In genomic region chr2:128564195-128564594, GRCm38 (mm10) we compare ENCODE assay signal across 21 mouse cellular contexts. TPM values are rescaled to one million over a fixed set of nuclear protein-coding genes. Genes with fewer than 3 reads are reported as not detected.
A peak's percentile ranks its signal among the peaks of the same experiment; 100 is the strongest.
DNase-seq lines count a peak whose midpoint lies in the region; ATAC-seq and TF ChIP-seq lines count a peak whose summit lies in the region.
"Had no signal": no experiment of that assay in that cellular context is flagged by ENCODE, and none has a peak within 500 bp of the region (broad histone marks: within the 10 kb centered on the region; RNA-seq: fewer than 3 reads in every experiment).

No protein-coding gene starts in this region.

- H3K4me2 ChIP-seq in liver, embryonic 14.5 days (ENCODE audit: low read depth), result no peak overlapping the region
- no peak overlapping the region for H3K4me2 ChIP-seq in liver, embryonic 11.5 days
- no peak overlapping the region for H3K4me2 ChIP-seq in neural tube, embryonic 15.5 days
- H3K4me2 ChIP-seq: hindbrain, embryonic 15.5 days; midbrain, embryonic 15.5 days; neural tube, embryonic 12.5 days had no signal

- no peak overlapping the region for H3K9ac ChIP-seq in heart, adult 2 months (ENCODE audit: low read depth, low read length)
- H3K9ac ChIP-seq in liver, embryonic 14.5 days (replicated peaks), result no peak overlapping the region
- no peak overlapping the region for H3K9ac ChIP-seq in liver, embryonic 11.5 days (ENCODE audit: low read depth, low read length)
- no peak overlapping the region for H3K9ac ChIP-seq in neural tube, embryonic 15.5 days (replicated peaks)
- H3K9ac ChIP-seq: hindbrain, embryonic 15.5 days; midbrain, embryonic 15.5 days; neural tube, embryonic 12.5 days had no signal

- 91% methylated on average over 3 of the region's 3 CpGs for WGBS in heart, adult 2 months
- 64% methylated on average over 3 of the region's 3 CpGs for WGBS in liver, embryonic 14.5 days (ENCODE audit: insufficient replicate concordance)
- WGBS in liver, embryonic 11.5 days, result 82% methylated on average over 3 of the region's 3 CpGs
- 93% methylated on average over 3 of the region's 3 CpGs for WGBS in neural tube, embryonic 15.5 days

- no peaks in the 10 kb centered on the region for H3K9me3 ChIP-seq in liver, embryonic 14.5 days (ENCODE audit: control insufficient read depth, low read length)
- H3K9me3 ChIP-seq in liver, embryonic 11.5 days (ENCODE audit: control insufficient read depth, low read length), result no peaks in the 10 kb centered on the region
- H3K9me3 ChIP-seq in neural tube, embryonic 15.5 days (replicated peaks), result no peaks in the 10 kb centered on the region
- H3K9me3 ChIP-seq: hindbrain, embryonic 15.5 days; midbrain, embryonic 15.5 days; neural tube, embryonic 12.5 days had no signal

- POLR2A ChIA-PET in Patski (lab: Charles Lee), result no interaction called here

- peak; percentile 37 for TF ChIP-seq CTCF in heart, adult 2 months (IDR thresholded peaks at IDR 0.05)
- peak; percentile 44 for TF ChIP-seq CTCF in liver, embryonic 14.5 days (IDR thresholded peaks at IDR 0.05; ENCODE audit: low read depth)
- TF ChIP-seq CTCF in Patski (IDR thresholded peaks at IDR 0.05), result peak; percentile 47

- no peak for ATAC-seq in liver, embryonic 14.5 days (ENCODE audit: insufficient read depth)
- ATAC-seq in liver, embryonic 11.5 days (replicated peaks; ENCODE audit: low FRiP score), result no peak
- no peak for ATAC-seq in Patski
- no peak for ATAC-seq in neural tube, embryonic 15.5 days (ENCODE audit: low FRiP score)
- ATAC-seq: midbrain, embryonic 15.5 days had no signal

- no peaks in the 10 kb centered on the region for H3K4me1 ChIP-seq in heart, adult 2 months (ENCODE audit: control insufficient read depth, insufficient read depth, low read length)
- peaks cover 0 to 9% of the 10 kb centered on the region in 2 experiments; a peak in 2 of 4 replicates for H3K4me1 ChIP-seq in liver, embryonic 14.5 days (replicated peaks; ENCODE audit: control insufficient read depth in 2 of 2, insufficient read depth in 2 of 2, low read length in 1 of 2)
- H3K4me1 ChIP-seq in liver, embryonic 11.5 days (replicated peaks; ENCODE audit: control insufficient read depth, insufficient read depth, low read length), result no peaks in the 10 kb centered on the region
- no peaks in the 10 kb centered on the region; the same call in 1 of the 2 replicates for H3K4me1 ChIP-seq in neural tube, embryonic 15.5 days
- H3K4me1 ChIP-seq: hindbrain, embryonic 15.5 days; midbrain, embryonic 15.5 days; neural tube, embryonic 12.5 days had no signal

- CTCF ChIA-PET in Patski (lab: Charles Lee), result no interaction called here

- DNase-seq in heart, adult 2 months, result no peak
- no peak for DNase-seq in heart, postnatal 4 days
- no peak for DNase-seq in liver, embryonic 14.5 days (ENCODE audit: low read depth in 3 of 3, low spot score in 3 of 3)
- no peak for DNase-seq in liver, embryonic 11.5 days (ENCODE audit: low spot score)
- DNase-seq in A20 (ENCODE audit: low read depth, low spot score) (peak; percentile 41), Patski (ENCODE audit: low read depth, low spot score) (no peak)
- no peak for DNase-seq in cerebellum, postnatal 4 days (ENCODE audit: low spot score in 2 of 2)
- DNase-seq: adrenal gland, postnatal 10 days; kidney, postnatal 14 days; layer of hippocampus, postnatal 36 days had no signal

- H3K79me2 ChIP-seq in heart, adult 2 months (replicated peaks; ENCODE audit: control insufficient read depth, insufficient read depth, low read length), result no peaks in the 10 kb centered on the region

- H3K36me3 ChIP-seq in heart, adult 2 months (ENCODE audit: control insufficient read depth, insufficient read depth, low read length), result no peaks in the 10 kb centered on the region
- H3K36me3 ChIP-seq in liver, embryonic 14.5 days (replicated peaks; ENCODE audit: control insufficient read depth, insufficient read depth, low read depth), result no peaks in the 10 kb centered on the region
- no peaks in the 10 kb centered on the region for H3K36me3 ChIP-seq in liver, embryonic 11.5 days (ENCODE audit: control insufficient read depth, insufficient read depth, low read length)
- H3K36me3 ChIP-seq in neural tube, embryonic 15.5 days, result no peaks in the 10 kb centered on the region
- H3K36me3 ChIP-seq: hindbrain, embryonic 15.5 days; midbrain, embryonic 15.5 days; neural tube, embryonic 12.5 days had no signal

- H3K27ac ChIP-seq in heart, adult 2 months, result no peak overlapping the region
- no peak overlapping the region for H3K27ac ChIP-seq in liver, embryonic 14.5 days
- no peak overlapping the region for H3K27ac ChIP-seq in liver, embryonic 11.5 days (ENCODE audit: low read depth, low read length)
- H3K27ac ChIP-seq in neural tube, embryonic 15.5 days (replicated peaks), result no peak overlapping the region
- H3K27ac ChIP-seq: hindbrain, embryonic 15.5 days; macrophage; midbrain, embryonic 15.5 days; neural tube, embryonic 12.5 days had no signal

- in situ Hi-C loops in Patski (cut with MboI; ENCODE audit: low pct_unique_long_range_greater_than_20kb), result no loop called here

- no peak for TF ChIP-seq EP300 in heart, adult 2 months (IDR thresholded peaks at IDR 0.05; ENCODE audit: insufficient read depth, low read depth, low read length)
- TF ChIP-seq EP300 in liver, embryonic 14.5 days (IDR thresholded peaks at IDR 0.05; ENCODE audit: low read depth), result no peak

- no peak for TF ChIP-seq POLR2A in heart, adult 2 months (IDR thresholded peaks at IDR 0.05; ENCODE audit: insufficient read depth, low read depth, low read length)

- no peaks in the 10 kb centered on the region for H3K27me3 ChIP-seq in heart, adult 2 months (ENCODE audit: control insufficient read depth, insufficient read depth, low read length)
- H3K27me3 ChIP-seq in liver, embryonic 14.5 days (ENCODE audit: control insufficient read depth, insufficient read depth, low read length), result no peaks in the 10 kb centered on the region
- H3K27me3 ChIP-seq in liver, embryonic 11.5 days (replicated peaks; ENCODE audit: control insufficient read depth, insufficient read depth, low read length), result no peaks in the 10 kb centered on the region
- H3K27me3 ChIP-seq in Patski, result no peaks in the 10 kb centered on the region
- no peaks in the 10 kb centered on the region for H3K27me3 ChIP-seq in neural tube, embryonic 15.5 days (replicated peaks)
- H3K27me3 ChIP-seq: hindbrain, embryonic 15.5 days; midbrain, embryonic 15.5 days; neural tube, embryonic 12.5 days had no signal

- no peak overlapping the region for H3K4me3 ChIP-seq in heart, adult 2 months
- no peak overlapping the region for H3K4me3 ChIP-seq in liver, embryonic 14.5 days (ENCODE audit: insufficient read depth in 1 of 2, low read depth in 2 of 2, low read length in 2 of 2)
- no peak overlapping the region for H3K4me3 ChIP-seq in liver, embryonic 11.5 days (ENCODE audit: low read depth, low read length)
- no peak overlapping the region for H3K4me3 ChIP-seq in neural tube, embryonic 15.5 days (replicated peaks)
- H3K4me3 ChIP-seq: hindbrain, embryonic 15.5 days; midbrain, embryonic 15.5 days; neural tube, embryonic 12.5 days had no signal

- intact Hi-C loops in heart, adult 2 months (cut with DNase I), result no loop called here

RNA-seq across cellular contexts. Expression of gene Spdye4c, which starts 26.8 kb away (rescaled TPM):
- total RNA-seq in heart, adult 2 months (2021), result not detected
- not detected in 2 replicates for polyA plus RNA-seq in heart, adult 2 months (2012; rRNA removed)
- total RNA-seq in heart, postnatal 4 days (2021), result not detected
- not detected in 2 replicates for polyA plus RNA-seq in liver, embryonic 14.5 days (2012; rRNA removed)
- not detected in 2 replicates for polyA plus RNA-seq in liver, embryonic 14.5 days (2014; fragmentation: Nextera tagmentation; extraction: Ambion mirVana)
- not detected in 2 replicates for polyA plus RNA-seq in liver, embryonic 11.5 days (2014; fragmentation: Nextera tagmentation; extraction: Ambion mirVana)
- polyA plus RNA-seq in Patski (2021), result not detected
- polyA plus RNA-seq in neural tube, embryonic 15.5 days (2015; fragmentation: Nextera tagmentation; extraction: Ambion mirVana), result not detected in 2 replicates
- total RNA-seq: adrenal gland, postnatal 10 days; layer of hippocampus, postnatal 36 days had no signal
- polyA plus RNA-seq: embryonic facial prominence, embryonic 11.5 days; frontal cortex, adult 2 months; gonadal fat pad, adult 2 months; heart, embryonic 16.5 days; hindbrain, embryonic 15.5 days; limb, embryonic 14.5 days; macrophage; midbrain, embryonic 15.5 days; neural tube, embryonic 12.5 days; stomach, embryonic 16.5 days had no signal
